Mouse (Mus musculus): ENCODE results near the gene Fam69b.

DNA sequence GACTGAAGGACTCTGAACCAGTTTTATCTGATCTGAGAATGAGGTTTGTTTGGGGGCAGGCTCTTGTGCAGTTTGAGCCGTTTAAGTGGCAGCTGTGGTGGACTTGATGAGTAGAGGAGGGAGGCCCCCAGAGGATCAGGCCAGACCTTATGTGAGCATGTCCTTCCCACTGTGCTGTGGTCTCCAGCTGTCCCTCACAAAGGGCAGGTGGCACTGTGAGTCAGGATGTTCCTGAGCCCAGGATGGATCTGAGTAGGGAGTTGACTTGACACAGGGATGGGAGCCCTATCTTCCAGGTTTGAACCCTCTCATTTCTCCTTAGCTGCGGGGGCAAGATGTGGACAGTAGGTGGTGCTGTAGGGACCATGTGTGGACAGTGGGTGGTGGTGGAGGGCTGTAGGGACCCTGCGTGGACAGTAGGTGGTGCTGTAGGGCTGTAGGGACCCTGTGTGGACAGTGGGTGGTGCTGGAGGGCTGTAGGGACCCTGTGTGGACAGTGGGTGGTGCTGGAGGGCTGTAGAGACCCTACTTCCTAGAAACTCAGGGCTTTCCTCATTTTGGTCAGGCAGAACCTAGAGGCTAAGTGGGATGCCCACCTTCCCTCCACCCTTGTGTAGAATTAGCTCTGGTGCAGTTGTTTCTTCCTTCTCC is 18.5 kb downstream of the Fam69b start:
- TF ChIP-seq POLR2A (IDR thresholded peaks at IDR 0.05; ENCODE audit: borderline replicate concordance, control insufficient read depth, low read depth, low read length), result peak; percentile 43; the same call in 1 of the 2 replicates
- TF ChIP-seq CTCF (IDR thresholded peaks at IDR 0.05; ENCODE audit: control insufficient read depth, insufficient read depth, low read length), result peak; percentile 100

Data from bone marrow, adult 2 months (tissue).